Mouse (Mus musculus) macrophage (primary cell): ENCODE results near the gene Cacna1d. TPM values are rescaled to one million over a fixed set of nuclear protein-coding genes. Genes with fewer than 3 reads are reported as not detected.
A peak's percentile ranks its signal among the peaks of the same experiment; 100 is the strongest.

Source experiments
- H3K27ac ChIP-seq: fragments of 350-480 bp; formaldehyde crosslinking; 2 replicates; pipeline ENCODE4 v1.9.0; 2021
- H3K36me3 ChIP-seq: fragments of 350-480 bp; formaldehyde crosslinking; 2 replicates; pipeline ENCODE4 v1.9.0; 2021; ENCODE audit errors: inconsistent target
- H3K4me3 ChIP-seq: fragments of 350-480 bp; formaldehyde crosslinking; 2 replicates; pipeline ENCODE4 v1.9.0; 2021; ENCODE audit errors: inconsistent target
- H3K79me2 ChIP-seq: fragments of 350-480 bp; formaldehyde crosslinking; 2 replicates; pipeline ENCODE4 v1.9.0; 2021; ENCODE audit errors: inconsistent target
- WGBS: methylation state at CpG from one replicate; pipeline ENCODE4 v1.1.7; 2026; ENCODE audit warnings: inconsistent platforms; ENCODE audit not compliant: missing documents; 5-methylcytosine and 5-hydroxymethylcytosine counted together
- polyA plus RNA-seq: library from polyadenylated mRNA; stranded (reverse); fragments of 250-400 nt; gene quantifications from 3 replicates; pipeline ENCODE4 v1.2.4, GENCODE M21; 2018; ENCODE audit warnings: inconsistent platforms

Gene Cacna1d
- polyA plus RNA-seq, 1 experiment from 2014 or later = 2.5 TPM

- H3K27ac ChIP-seq = no peak overlapping the region
- no peak overlapping the region for H3K4me3 ChIP-seq
- no peaks in the 10 kb centered on the region for H3K79me2 ChIP-seq
- no peaks in the 10 kb centered on the region for H3K36me3 ChIP-seq
- 92% methylated on average over 5 of the region's 5 CpGs for WGBS
Observed at GRCm38 (mm10) chr14:30430446-30430845, 60.8 kb downstream of the Cacna1d start.

- Histone ChIP-seq H3K4me3 (no peak overlapping the region), H3K36me3 (no peaks in the 10 kb centered on the region), H3K27ac (no peak overlapping the region), H3K79me2 (no peaks in the 10 kb centered on the region)
- 98% methylated on average over 9 of the region's 9 CpGs for WGBS
Observed at GRCm38 (mm10) chr14:30430026-30430425, 61.2 kb downstream of the Cacna1d start.

- 53% methylated on average over 9 of the region's 9 CpGs for WGBS
- Histone ChIP-seq H3K27ac (no peak overlapping the region), H3K79me2 (no peaks in the 10 kb centered on the region), H3K36me3 (no peaks in the 10 kb centered on the region), H3K4me3 (no peak overlapping the region)
Observed at GRCm38 (mm10) chr14:30429606-30430005, 61.6 kb downstream of the Cacna1d start.

- Histone ChIP-seq H3K4me3 (no peak overlapping the region), H3K79me2 (no peaks in the 10 kb centered on the region), H3K27ac (no peak overlapping the region), H3K36me3 (no peaks in the 10 kb centered on the region)
Observed at GRCm38 (mm10) chr14:30428757-30429156, 62.5 kb downstream of the Cacna1d start.

GRCm38 (mm10) chr14:30425876-30426275, 65.4 kb downstream of the Cacna1d start:
- Histone ChIP-seq H3K27ac (no peak overlapping the region), H3K36me3 (no peaks in the 10 kb centered on the region), H3K79me2 (no peaks in the 10 kb centered on the region), H3K4me3 (no peak overlapping the region)
- 92% methylated on average over 4 of the region's 4 CpGs for WGBS

GRCm38 (mm10) chr14:30425175-30425574, 66.1 kb downstream of the Cacna1d start:
- H3K27ac ChIP-seq = no peak overlapping the region
- no peak overlapping the region for H3K4me3 ChIP-seq
- 77% methylated on average over 6 of the region's 6 CpGs for WGBS
- H3K79me2 ChIP-seq = no peaks in the 10 kb centered on the region
- H3K36me3 ChIP-seq = no peaks in the 10 kb centered on the region

GRCm38 (mm10) chr14:30424638-30425037, 66.6 kb downstream of the Cacna1d start:
- Histone ChIP-seq H3K4me3 (no peak overlapping the region), H3K27ac (no peak overlapping the region), H3K79me2 (no peaks in the 10 kb centered on the region), H3K36me3 (no peaks in the 10 kb centered on the region)
- WGBS = 64% methylated on average over 4 of the region's 4 CpGs

- Histone ChIP-seq H3K4me3 (no peak overlapping the region), H3K36me3 (no peaks in the 10 kb centered on the region), H3K27ac (no peak overlapping the region), H3K79me2 (no peaks in the 10 kb centered on the region)
- WGBS = 93% methylated on average over 7 of the region's 7 CpGs
Observed at GRCm38 (mm10) chr14:30422376-30423140, 68.7 kb downstream of the Cacna1d start.

- no peaks in the 10 kb centered on the region for H3K36me3 ChIP-seq
- H3K27ac ChIP-seq = no peak overlapping the region
- 80% methylated on average over 7 of the region's 7 CpGs for WGBS
- no peak overlapping the region for H3K4me3 ChIP-seq
- no peaks in the 10 kb centered on the region for H3K79me2 ChIP-seq
Observed at GRCm38 (mm10) chr14:30419458-30419857, 71.8 kb downstream of the Cacna1d start.

GRCm38 (mm10) chr14:30419046-30419445, 72.2 kb downstream of the Cacna1d start:
- Histone ChIP-seq H3K4me3 (no peak overlapping the region), H3K27ac (no peak overlapping the region), H3K36me3 (no peaks in the 10 kb centered on the region), H3K79me2 (no peaks in the 10 kb centered on the region)
- WGBS = 91% methylated on average over 5 of the region's 6 CpGs

- H3K27ac ChIP-seq = no peak overlapping the region
- no peak overlapping the region for H3K4me3 ChIP-seq
- WGBS = 49% methylated on average over 5 of the region's 5 CpGs
- no peaks in the 10 kb centered on the region for H3K79me2 ChIP-seq
- H3K36me3 ChIP-seq = no peaks in the 10 kb centered on the region
Observed at GRCm38 (mm10) chr14:30415830-30416229, 75.4 kb downstream of the Cacna1d start.

GRCm38 (mm10) chr14:30414131-30414530, 77.1 kb downstream of the Cacna1d start:
- no peak overlapping the region for H3K4me3 ChIP-seq
- no peaks in the 10 kb centered on the region for H3K79me2 ChIP-seq
- 65% methylated on average over 2 of the region's 2 CpGs for WGBS
- no peak overlapping the region for H3K27ac ChIP-seq
- no peaks in the 10 kb centered on the region for H3K36me3 ChIP-seq

GRCm38 (mm10) chr14:30409331-30409730, 81.9 kb downstream of the Cacna1d start:
- 78% methylated on average over 4 of the region's 4 CpGs for WGBS
- no peaks in the 10 kb centered on the region for H3K79me2 ChIP-seq
- no peak overlapping the region for H3K27ac ChIP-seq
- H3K36me3 ChIP-seq = no peaks in the 10 kb centered on the region
- H3K4me3 ChIP-seq = no peak overlapping the region

- H3K4me3 ChIP-seq = peak overlapping the region; percentile 11; the same call in 1 of the 2 replicates
- peak overlapping the region; percentile 44 for H3K27ac ChIP-seq
- H3K79me2 ChIP-seq = no peaks in the 10 kb centered on the region
- WGBS = 9% methylated on average over 8 of the region's 8 CpGs
- H3K36me3 ChIP-seq = no peaks in the 10 kb centered on the region
Observed at GRCm38 (mm10) chr14:30405456-30406225, 85.6 kb downstream of the Cacna1d start.

GRCm38 (mm10) chr14:30378306-30378705, 112.9 kb downstream of the Cacna1d start:
- Histone ChIP-seq H3K79me2 (no peaks in the 10 kb centered on the region), H3K36me3 (no peaks in the 10 kb centered on the region), H3K4me3 (no peak overlapping the region), H3K27ac (no peak overlapping the region)
- WGBS = 75% methylated on average over 1 of the region's 1 CpGs
